Mouse (Mus musculus): ENCODE results near the gene Atxn10.

DNA sequence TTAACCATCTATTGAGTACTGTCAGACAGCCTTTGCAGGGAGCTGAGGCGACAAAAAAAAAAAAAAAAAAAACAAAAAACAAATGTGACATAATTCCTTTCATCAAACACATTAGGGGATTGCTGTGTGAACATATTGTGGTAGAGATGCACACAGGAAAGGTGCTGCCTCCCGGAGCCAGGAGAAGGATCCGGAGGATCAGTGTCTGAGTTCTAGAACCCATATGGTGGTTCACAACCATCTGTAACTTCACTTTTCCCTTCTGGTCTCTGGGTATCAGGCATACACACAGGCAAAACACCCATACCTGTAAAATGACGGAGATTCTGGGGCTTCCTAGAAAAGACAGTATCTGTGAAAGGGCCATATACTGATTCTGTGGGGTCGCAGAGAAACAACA is 1.9 kb downstream of the Atxn10 start:
- TF ChIP-seq POLR2A (IDR thresholded peaks at IDR 0.05; ENCODE audit: insufficient read length, low read depth) (no peak), USF1 (IDR thresholded peaks at IDR 0.05; ENCODE audit: low read depth) (no peak)

Measured in myocyte (in vitro differentiated cells).